Mouse (Mus musculus) embryo, embryonic 9.5 days (tissue): ENCODE measurements at regions not wholly inside any gene's neighbourhood (a gene's known extent, or its start where the extent isn't known, plus 50 kb on each side); places are given as distances from the start of the nearest gene placed in this dataset.

Experiments used
- DNase-seq: peaks from one replicate; pipeline ENCODE4 v3.0.0-alpha.2; 2017; ENCODE audit errors: extremely low spot score

DNA sequence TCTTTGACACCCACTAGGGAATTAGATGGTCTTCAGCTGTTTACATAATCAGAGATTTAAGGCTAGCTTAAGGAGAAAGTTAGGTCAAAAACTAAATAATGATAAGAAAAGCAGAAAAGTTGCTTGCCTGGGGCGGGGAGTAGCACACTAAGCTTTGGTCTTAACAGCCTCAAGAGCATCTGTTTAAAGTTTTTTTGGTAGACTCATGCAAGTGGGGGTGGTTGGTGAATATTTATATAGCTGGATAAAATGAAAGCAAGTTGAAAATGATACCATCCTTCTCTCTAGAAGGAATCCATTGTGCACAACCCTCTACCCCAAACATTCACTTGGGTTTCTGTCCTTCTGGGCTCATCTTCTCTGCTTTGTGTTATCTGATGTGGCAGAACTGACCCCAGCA is 85.3 kb upstream of the Lifr start:
- no peak for DNase-seq

DNA sequence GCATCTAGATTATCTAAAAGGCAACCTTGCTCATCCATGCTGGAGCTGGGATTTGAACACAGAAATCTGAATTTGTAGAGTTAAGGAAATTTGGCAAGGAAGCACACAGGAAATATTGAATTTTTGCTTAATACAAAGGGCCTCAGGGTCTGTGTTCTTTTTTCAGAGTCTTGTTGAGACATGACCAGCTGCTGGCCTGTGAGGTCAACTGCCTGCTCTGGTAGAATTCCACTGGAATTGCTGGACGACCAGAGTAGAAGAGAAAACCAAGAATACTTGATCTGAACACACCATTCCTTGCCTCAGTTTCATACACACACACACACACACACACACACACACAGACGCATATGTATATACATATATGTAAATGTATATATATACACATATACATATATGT is 84.1 kb upstream of the Lifr start:
- DNase-seq: no peak

DNA sequence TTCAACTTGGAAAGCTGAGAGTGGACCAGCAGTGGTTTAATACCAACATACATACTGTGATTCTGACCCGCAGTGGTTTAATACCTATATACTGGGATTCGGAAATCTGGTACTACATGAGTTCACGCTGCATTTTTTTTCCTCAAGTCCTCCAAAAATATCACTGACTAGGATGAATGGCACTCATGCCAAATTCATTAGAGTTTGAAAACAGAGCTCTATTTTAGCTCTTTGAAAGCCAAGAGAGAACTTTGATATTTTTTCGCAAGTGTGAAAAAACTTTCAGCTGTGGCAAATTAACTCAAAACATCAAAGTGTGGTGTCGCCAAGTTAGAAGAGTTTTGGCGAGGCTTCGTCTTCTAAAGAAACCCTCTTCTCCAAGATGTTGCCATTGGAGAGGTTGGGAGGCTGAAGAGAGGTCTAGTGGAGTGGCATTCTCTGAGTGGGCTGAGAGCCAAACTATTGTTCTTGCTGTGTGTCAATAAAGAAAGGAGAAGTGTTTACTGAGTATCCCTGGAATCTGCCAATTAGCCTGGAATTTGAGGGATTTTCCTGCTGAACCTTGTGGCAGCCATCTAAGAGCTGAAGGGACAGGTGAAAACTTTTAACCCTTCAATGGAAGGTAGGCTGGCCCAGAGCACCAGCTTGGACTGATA is 81.6 kb upstream of the Lifr start:
- no peak for DNase-seq

DNA sequence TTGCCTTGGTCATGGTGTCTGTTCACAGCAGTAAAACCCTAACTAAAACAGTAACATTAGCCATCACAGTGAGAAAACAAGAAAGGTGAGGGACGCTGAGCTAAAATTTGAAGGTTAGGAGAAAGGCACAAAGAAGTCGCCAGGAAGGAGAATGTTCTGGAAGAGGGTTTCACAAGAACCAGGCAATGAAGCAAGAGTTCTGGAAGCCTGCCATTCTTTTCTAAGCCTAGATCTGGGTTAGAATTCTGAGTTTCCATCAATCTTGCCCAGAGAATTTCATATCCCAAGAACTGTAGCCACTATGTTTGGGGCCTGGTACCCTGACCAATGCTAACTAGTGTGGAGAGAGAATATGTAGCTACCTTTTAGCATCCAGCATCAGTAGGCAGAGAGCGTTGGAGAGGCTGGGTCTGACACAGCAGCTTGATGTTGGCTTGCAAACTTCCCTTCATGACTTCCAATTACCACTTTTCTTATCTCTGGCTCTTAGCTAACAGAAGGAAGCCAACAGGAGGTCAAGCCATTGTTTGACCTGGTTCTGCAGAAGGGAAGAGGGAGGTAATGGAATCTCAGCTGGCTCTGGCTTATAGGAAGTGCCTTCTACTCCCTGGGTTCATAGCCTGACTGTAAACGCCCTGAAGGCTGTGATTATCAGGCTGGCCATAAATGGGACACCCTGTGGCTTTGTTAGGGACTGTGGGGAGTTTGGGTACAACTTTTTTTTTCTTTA is 79.3 kb upstream of the Lifr start:
- no peak for DNase-seq

DNA sequence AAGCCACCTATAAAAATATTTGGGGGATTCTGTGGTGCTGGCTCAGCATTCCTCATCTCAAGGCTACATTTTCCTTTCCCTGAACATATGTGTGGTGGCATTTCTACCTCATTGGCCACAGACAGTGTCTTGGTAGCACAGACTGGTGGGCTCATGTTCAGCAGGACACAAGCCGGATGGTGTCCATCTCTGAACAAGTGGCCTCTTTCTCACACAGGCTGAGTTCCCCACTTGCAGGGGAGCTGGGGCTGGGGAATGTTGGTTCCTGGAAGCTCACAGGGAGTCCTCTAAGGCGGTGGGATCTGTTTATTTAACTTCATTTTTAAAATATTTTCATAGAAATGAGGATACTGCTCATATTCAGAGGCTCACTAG is 78.7 kb upstream of the Lifr start:
- DNase-seq: no peak

DNA sequence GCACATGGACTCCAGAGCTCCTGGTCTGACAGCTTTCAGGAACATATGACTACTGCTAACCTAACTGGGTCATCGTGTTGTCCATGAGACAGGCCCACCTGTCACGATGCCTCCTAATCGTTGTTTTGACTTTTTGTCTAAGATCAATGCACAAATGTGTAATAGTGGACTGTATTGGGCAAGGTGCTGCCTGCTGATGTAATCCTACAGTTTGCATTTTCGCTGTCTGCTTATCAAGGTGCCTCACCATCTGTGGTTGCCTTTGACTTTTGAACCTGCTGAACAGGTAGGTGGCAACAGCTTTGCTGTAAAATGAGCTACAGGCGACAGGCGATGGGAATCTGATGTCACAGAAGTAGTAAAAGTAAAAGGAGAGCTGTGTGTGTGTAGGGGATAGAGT is 78.0 kb upstream of the Lifr start:
- DNase-seq: no peak

DNA sequence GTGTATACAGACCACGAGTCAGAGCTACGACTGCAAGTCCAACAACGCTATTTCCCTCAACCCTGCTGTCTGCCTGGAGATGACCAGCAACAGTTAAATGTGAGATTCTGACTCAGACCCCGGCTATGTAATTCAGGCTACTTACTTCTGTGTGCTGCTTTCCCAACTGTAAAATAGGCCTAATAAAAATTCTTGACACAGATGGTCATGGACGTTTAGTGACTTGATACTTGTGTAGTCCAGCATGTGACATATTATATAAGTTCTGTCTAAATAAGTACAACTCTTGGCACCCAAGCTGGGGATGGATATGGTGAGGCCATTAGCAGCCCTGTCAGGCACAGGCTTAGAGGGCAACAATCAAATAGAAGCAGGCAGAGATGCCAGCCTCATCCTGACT is 77.4 kb upstream of the Lifr start:
- DNase-seq: no peak

DNA sequence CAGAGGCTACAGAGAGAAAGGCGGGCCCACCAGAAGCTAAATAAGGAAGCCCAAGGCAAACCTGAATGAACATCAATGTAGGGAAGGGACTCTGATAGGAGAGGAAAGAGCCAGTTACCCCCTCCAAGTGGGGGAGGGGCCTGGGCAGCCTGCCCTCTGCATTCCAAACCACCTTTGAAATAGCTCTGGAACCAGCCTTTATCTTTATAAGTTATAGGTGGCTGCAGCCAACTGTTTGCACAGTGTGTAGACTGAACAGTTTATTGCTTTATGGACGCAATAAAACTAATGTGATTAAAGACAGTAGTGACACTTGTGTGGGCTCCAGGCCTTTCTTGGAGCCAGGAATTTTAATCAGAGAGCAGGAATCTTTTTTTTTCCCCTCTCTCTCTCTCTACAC is 75.4 kb upstream of the Lifr start:
- peak; percentile 17 for DNase-seq

DNA sequence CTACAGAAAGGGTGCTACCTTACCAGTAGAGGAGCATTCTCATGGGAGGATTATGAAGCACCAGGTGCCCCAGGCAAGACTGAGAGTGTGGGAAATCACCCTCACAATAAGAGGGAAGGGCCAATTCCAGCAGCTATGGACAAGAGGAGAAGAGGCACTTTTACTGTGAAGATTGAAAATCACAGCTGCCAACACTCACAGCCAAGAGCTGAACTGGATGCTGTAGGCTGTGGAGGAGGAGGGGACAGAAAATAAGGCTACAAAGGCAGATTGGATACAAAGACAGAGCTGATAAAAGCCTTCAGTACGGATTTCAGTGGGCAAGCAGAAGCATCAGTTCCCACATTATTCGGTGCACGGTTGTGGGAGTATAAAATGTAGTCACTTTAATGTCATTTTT is 74.4 kb upstream of the Lifr start:
- no peak for DNase-seq

DNA sequence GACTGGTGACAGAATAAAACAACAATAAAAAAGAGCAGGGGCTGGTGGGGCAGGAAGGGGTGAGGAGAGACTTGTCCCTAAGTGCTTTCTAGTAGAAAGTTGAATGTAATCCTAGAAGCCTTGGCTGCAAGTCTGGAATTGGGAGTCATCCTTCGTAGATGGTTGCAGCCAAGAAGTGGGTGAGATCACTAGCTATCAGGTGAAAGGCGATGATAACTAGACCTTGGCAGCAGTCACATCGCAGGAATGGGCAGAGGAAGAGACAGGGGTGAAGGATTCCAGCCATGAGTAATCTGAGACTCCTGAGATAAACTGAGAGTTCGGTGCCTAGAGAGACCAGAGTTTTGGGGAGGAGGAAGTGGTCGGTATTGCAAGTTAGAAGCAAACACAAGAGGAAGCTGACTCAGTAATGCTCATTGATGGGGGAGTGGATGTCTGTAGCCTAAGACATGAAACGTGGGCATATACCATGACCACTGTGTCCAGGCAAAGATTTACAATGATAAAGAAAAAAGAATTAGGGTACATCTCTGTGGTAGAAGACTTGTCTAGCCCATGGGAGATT is 73.1 kb upstream of the Lifr start:
- no peak for DNase-seq

DNA sequence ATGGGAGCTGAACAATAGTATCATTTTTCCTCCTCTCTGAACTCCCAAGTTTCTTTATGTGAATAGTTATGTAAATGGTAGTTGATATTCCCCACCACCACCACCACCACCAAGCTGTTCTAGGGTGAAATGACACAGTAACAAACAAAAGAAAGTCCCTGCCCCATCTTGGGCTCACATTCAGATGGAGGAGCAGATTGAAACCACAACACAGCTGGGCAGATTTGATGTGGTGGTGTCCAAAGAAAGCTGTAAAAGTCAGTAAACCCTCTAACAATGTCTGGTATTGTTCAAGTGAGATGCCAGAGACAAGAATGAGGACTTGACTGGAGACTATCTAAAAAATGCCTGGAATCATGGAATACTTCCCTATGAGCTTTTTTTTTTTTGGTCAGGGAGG is 67.8 kb upstream of the Lifr start:
- DNase-seq: no peak

DNA sequence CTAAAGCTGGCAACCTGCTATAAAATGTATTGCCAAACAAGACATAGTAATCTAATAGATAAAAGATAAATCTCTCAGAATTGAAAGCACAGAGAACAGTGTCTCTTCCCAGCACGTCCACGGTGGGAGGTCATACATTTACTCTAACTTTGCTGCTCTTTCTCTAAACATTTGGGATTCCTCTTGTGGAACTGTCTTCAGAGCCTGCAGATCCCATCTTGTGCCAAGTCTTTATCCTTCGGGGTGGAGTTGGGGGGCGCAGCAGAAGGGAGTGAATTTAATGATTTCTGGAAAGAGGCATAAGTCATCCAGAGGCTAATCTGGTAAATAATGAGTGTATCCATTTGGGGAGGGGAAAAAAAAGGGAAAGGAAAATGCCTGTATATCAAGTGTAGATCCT is 65.2 kb upstream of the Lifr start:
- DNase-seq: no peak

DNA sequence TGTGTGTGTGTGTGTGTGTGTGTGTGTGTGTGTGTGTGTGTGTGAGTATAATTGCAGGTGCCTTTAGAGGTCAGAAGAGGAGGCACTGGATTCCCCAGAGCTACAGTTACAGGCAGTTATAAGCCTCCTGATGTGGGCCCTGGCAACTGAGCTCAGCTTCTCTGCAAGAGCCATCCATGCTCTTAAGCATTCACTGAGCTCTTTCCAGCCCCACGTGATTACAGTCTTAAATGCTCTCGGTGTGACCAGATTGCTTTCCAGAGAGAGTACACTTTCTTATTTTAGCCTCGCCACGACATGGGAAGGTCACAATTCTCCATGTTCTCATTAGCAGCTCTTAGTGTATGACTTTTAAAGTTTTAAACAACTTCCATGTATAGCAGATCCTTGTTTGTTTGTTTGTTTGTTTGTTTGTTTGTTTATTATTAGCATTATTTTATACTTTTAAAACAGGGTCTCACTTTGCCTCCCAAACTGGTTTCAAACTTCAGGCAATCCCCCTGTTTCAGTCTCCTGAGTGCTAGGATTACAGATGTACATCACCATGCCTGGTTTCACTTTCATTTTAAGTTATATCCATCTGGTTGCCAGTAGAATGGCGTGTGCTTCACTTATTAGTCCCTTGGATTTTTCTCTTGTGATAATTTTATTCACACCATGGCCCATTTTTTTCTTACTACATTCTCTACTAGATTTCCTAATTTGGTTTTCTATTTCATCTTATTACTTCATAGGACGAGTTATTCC is 58.9 kb upstream of the Lifr start:
- no peak for DNase-seq

DNA sequence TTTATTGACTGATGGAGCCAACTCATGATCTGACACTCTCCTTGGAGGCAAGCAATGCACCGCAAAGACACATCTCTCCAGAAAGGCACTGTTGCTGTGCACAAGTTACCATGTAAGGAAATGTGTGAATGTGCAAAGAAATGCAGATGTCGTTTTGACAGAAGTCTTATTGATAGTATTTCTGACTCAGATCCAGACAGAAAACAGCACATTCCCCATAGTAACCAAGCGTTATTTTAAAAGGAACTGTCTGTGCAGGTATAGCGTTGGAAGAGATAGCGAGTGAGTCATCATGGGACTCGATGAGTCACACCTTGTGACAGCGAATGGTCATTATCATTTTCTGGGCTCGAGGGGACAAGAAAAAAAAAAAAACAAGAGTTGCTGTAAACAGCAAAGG is 52.9 kb upstream of the Lifr start:
- DNase-seq: no peak

DNA sequence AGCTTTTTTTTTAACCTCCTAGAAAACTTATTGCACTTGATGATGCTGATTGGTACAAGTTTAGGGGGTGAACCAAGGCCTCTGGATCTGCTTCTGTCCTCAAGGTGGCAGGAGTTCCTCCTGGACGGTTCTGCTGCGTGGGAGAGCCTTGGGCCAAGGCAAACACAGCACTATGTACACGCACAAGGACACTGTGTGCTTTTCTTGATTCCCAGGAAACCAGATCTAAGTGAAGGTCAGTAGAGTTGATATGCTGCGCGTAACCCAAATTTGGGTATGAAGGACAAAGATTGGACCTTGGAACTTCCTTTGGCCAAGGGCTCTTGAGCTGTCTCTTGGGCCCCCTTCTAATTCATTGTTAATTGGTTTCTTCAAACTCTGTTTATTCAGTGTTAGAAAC is 51.3 kb upstream of the Lifr start:
- no peak for DNase-seq

DNA sequence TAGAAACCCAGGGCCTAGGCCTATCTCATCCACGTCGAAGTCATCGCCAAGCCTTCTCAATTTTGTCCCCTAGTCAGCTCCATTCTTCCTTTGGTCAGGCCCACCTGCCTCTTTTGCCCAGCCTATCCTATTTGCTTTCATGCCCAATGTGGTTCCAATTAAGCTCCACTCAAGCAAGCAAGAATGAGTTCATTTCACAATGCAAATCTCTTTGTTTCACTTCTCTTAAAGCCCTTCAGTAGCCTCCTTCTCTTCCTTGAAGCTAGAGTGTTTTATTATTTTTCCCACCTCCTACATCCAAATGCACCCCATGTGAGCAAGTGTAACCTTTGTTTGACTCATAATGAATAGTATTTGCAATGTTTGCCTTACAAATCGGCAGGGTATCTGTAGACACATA is 50.6 kb upstream of the Lifr start:
- DNase-seq: no peak
